Comparison of ENCODE assay signal across 26 mouse cellular contexts in genomic region chr6:12716071-12716470, GRCm38 (mm10). TPM values are rescaled to one million over a fixed set of nuclear protein-coding genes. Genes with fewer than 3 reads are reported as not detected.
"Had no signal": no experiment of that assay in that cellular context is flagged by ENCODE, and none has a peak within 500 bp of the region (broad histone marks: within the 10 kb centered on the region; RNA-seq: fewer than 3 reads in every experiment).

No protein-coding gene starts in this region.

- H3K27ac ChIP-seq: gastrocnemius, adult 2 months; heart, adult 2 months; hindbrain, embryonic 10.5 days; hindbrain, embryonic 12.5 days; hindbrain, embryonic 14.5 days; intestine, embryonic 15.5 days; layer of hippocampus, adult 2 months; left cerebral cortex, adult 2 months; limb, embryonic 10.5 days; limb, embryonic 12.5 days had no signal

- DNase-seq: gastrocnemius, adult 2 months; gastrocnemius, postnatal 10 days; gastrocnemius, postnatal 25 days; heart, adult 2 months; heart, postnatal 10 days; heart, postnatal 4 days; kidney, adult 18-20 months; kidney, adult 8-10 months; kidney, postnatal 10 days; kidney, postnatal 25 days; kidney, postnatal 4 days; liver had no signal

- ATAC-seq: hindbrain, embryonic 16.5 days; inflammation-experienced regulatory T-cells, adult 6 months; intestine, embryonic 15.5 days; intestine, postnatal 0 days had no signal

- H3K36me3 ChIP-seq: hindbrain, embryonic 10.5 days; hindbrain, embryonic 12.5 days; intestine, embryonic 15.5 days; limb, embryonic 10.5 days; limb, embryonic 12.5 days had no signal

- H3K4me1 ChIP-seq: hindbrain, embryonic 10.5 days; hindbrain, embryonic 12.5 days; intestine, embryonic 15.5 days; limb, embryonic 10.5 days; limb, embryonic 12.5 days had no signal

- H3K4me3 ChIP-seq: gastrocnemius, adult 2 months; heart, adult 2 months; hindbrain, embryonic 10.5 days; hindbrain, embryonic 12.5 days; intestine, embryonic 15.5 days; layer of hippocampus, adult 2 months; left cerebral cortex, adult 2 months; limb, embryonic 10.5 days; limb, embryonic 12.5 days had no signal

- H3K27me3 ChIP-seq: hindbrain, embryonic 12.5 days; intestine, embryonic 15.5 days; limb, embryonic 12.5 days had no signal

- H3K4me2 ChIP-seq: heart, embryonic 11.5 days; hindbrain, embryonic 12.5 days; hindbrain, embryonic 14.5 days; intestine, embryonic 15.5 days; limb, embryonic 12.5 days; liver, embryonic 11.5 days had no signal

- H3K9ac ChIP-seq: hindbrain, embryonic 12.5 days; hindbrain, embryonic 14.5 days; intestine, embryonic 15.5 days; limb, embryonic 12.5 days had no signal

- H3K9me3 ChIP-seq: hindbrain, embryonic 10.5 days; hindbrain, embryonic 12.5 days; intestine, embryonic 15.5 days; limb, embryonic 10.5 days; limb, embryonic 12.5 days had no signal

RNA-seq across cellular contexts. Expression of gene Thsd7a, which starts 33.1 kb away (rescaled TPM):
- total RNA-seq: granulocyte monocyte progenitor cell, adult 5-6 weeks had no signal
- polyA plus RNA-seq: inflammation-experienced regulatory T-cells, adult 6 months had no signal
